Mouse (Mus musculus) bone marrow, adult 2 months (tissue): ENCODE measurements around the gene Nps.

Source experiments
- CTCF ChIP-seq: fragments of 200-500 bp; IDR thresholded peaks from 2 replicates; pipeline ENCODE4 v1.5.1; 2011; ENCODE audit warnings: low read length, control low read depth; ENCODE audit not compliant: control insufficient read depth, insufficient read depth
- POLR2A ChIP-seq: fragments of 200-500 bp; IDR thresholded peaks from 2 replicates; pipeline ENCODE4 v1.6.1; 2011; ENCODE audit warnings: low read depth, mild to moderate bottlenecking, control low read depth, low read length, borderline replicate concordance; ENCODE audit not compliant: control insufficient read depth

DNA sequence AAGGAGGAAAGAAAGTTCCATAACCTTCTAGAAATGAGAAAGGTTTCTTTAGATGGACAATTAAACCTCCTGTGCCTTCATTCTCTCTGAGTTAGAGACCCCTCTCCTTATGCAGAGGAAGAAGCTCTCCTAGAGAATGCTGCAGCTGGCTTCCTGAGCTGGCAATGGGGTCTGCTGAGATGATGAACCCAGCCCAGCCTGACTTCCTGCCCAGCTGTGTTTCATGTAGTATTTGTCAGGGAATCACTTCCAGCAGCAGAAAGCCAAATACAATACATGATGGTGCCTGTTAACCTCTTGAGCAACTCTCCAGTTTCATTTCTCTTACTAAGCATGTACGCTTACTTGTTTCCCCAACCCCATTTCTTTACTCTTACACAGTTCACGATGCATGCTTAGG is 17.9 kb upstream of the Nps start:
- TF ChIP-seq CTCF (no peak), POLR2A (no peak)
